Comparison of ENCODE assay signal across 12 mouse cellular contexts in genomic region chr1:52652601-52653253, GRCm38 (mm10). TPM values are rescaled to one million over a fixed set of nuclear protein-coding genes. Genes with fewer than 3 reads are reported as not detected.
DNase-seq lines count a peak whose midpoint lies in the region; ATAC-seq and TF ChIP-seq lines count a peak whose summit lies in the region.
"Had no signal": no experiment of that assay in that cellular context is flagged by ENCODE, and none has a peak within 500 bp of the region (broad histone marks: within the 10 kb centered on the region; RNA-seq: fewer than 3 reads in every experiment).

No protein-coding gene starts in this region.

- TF ChIP-seq POLR2A in kidney, adult 2 months (IDR thresholded peaks at IDR 0.05; ENCODE audit: low read depth, low read length): no peak

- 0 out of 2 replicates have a peak, but pooled peaks have one; percentile 31 for ATAC-seq in hindbrain, embryonic 15.5 days (ENCODE audit: low FRiP score, low read depth)
- ATAC-seq in hindbrain, embryonic 14.5 days (ENCODE audit: low FRiP score): no peak
- no peak for ATAC-seq in Patski
- ATAC-seq in embryonic facial prominence, embryonic 11.5 days (replicated peaks; ENCODE audit: insufficient number of reproducible peaks, low FRiP score, low TSS enrichment, low read depth): peak; percentile 86
- ATAC-seq in megakaryocyte progenitor cell, adult 5-6 weeks (replicated peaks; ENCODE audit: poor library complexity): peak; percentile 27; the same call in 1 of the 2 replicates
- ATAC-seq in kidney, embryonic 14.5 days (ENCODE audit: low FRiP score, low TSS enrichment): no peak

- H3K27ac ChIP-seq in hindbrain, embryonic 15.5 days (replicated peaks): no peak overlapping the region
- no peak overlapping the region for H3K27ac ChIP-seq in hindbrain, embryonic 14.5 days
- H3K27ac ChIP-seq in embryonic facial prominence, embryonic 11.5 days (replicated peaks; ENCODE audit: low read depth, low read length): no peak overlapping the region
- H3K27ac ChIP-seq in kidney, embryonic 14.5 days (ENCODE audit: low read depth, low read length): no peak overlapping the region
- no peak overlapping the region for H3K27ac ChIP-seq in kidney, adult 2 months (ENCODE audit: insufficient read depth, low read depth, low read length)

- in situ Hi-C loops in Patski (cut with MboI; ENCODE audit: low pct_unique_long_range_greater_than_20kb): no loop called here

- no peak overlapping the region for H3K4me3 ChIP-seq in hindbrain, embryonic 15.5 days
- no peak overlapping the region for H3K4me3 ChIP-seq in hindbrain, embryonic 14.5 days (replicated peaks; ENCODE audit: low read length)
- H3K4me3 ChIP-seq in embryonic facial prominence, embryonic 11.5 days (ENCODE audit: low read depth, low read length): no peak overlapping the region
- H3K4me3 ChIP-seq in kidney, embryonic 14.5 days (ENCODE audit: low read length): no peak overlapping the region
- no peak overlapping the region for H3K4me3 ChIP-seq in kidney, adult 2 months (ENCODE audit: insufficient read depth, low read depth, low read length)

- 84% methylated on average over 3 of the region's 3 CpGs for WGBS in hindbrain, embryonic 15.5 days
- WGBS in hindbrain, embryonic 14.5 days: 89% methylated on average over 3 of the region's 3 CpGs
- 52% methylated on average over 3 of the region's 3 CpGs for whole genome bisulfite sequencing in embryonic facial prominence, embryonic 11.5 days
- WGBS in kidney, embryonic 14.5 days: 88% methylated on average over 3 of the region's 3 CpGs
- 67% methylated on average over 3 of the region's 3 CpGs for WGBS in kidney, adult 2 months

- CTCF ChIA-PET in Patski (lab: Charles Lee): interaction anchor here (2.0 kb wide), 1 partner anchor 201 kb away, joined by 6 read pairs; no protein-coding TSS in a partner anchor

- H3K4me2 ChIP-seq in hindbrain, embryonic 15.5 days: no peak overlapping the region
- no peak overlapping the region for H3K4me2 ChIP-seq in hindbrain, embryonic 14.5 days (replicated peaks)
- no peak overlapping the region for H3K4me2 ChIP-seq in embryonic facial prominence, embryonic 11.5 days (ENCODE audit: low read depth, low read length)
- H3K4me2 ChIP-seq in kidney, embryonic 14.5 days (replicated peaks; ENCODE audit: low read depth, low read length): no peak overlapping the region

- H3K36me3 ChIP-seq in hindbrain, embryonic 15.5 days: peaks cover 11% of the 10 kb centered on the region
- peaks cover 44% of the 10 kb centered on the region for H3K36me3 ChIP-seq in hindbrain, embryonic 14.5 days (replicated peaks; ENCODE audit: control insufficient read depth, insufficient read depth)
- H3K36me3 ChIP-seq in embryonic facial prominence, embryonic 11.5 days (replicated peaks; ENCODE audit: control insufficient read depth, insufficient read depth, low read depth, low read length): no peaks in the 10 kb centered on the region; the same call in 1 of the 2 replicates
- peaks cover 18% of the 10 kb centered on the region for H3K36me3 ChIP-seq in kidney, embryonic 14.5 days (ENCODE audit: control insufficient read depth, insufficient read depth, low read length)
- no peaks in the 10 kb centered on the region; the same call in 1 of the 2 replicates for H3K36me3 ChIP-seq in kidney, adult 2 months (ENCODE audit: control insufficient read depth, insufficient read depth, low read length)

- no peaks in the 10 kb centered on the region for H3K4me1 ChIP-seq in hindbrain, embryonic 15.5 days (replicated peaks)
- H3K4me1 ChIP-seq in hindbrain, embryonic 14.5 days (replicated peaks; ENCODE audit: control insufficient read depth, insufficient read depth, low read length): no peaks in the 10 kb centered on the region
- H3K4me1 ChIP-seq in embryonic facial prominence, embryonic 11.5 days (ENCODE audit: control insufficient read depth, insufficient read depth, low read length): no peaks in the 10 kb centered on the region
- H3K4me1 ChIP-seq in kidney, embryonic 14.5 days (ENCODE audit: control insufficient read depth, insufficient read depth, low read length): no peaks in the 10 kb centered on the region
- no peaks in the 10 kb centered on the region for H3K4me1 ChIP-seq in kidney, adult 2 months (ENCODE audit: control insufficient read depth, insufficient read depth, low read length)

- POLR2A ChIA-PET in Patski (lab: Charles Lee): no interaction called here

- peak; percentile 40 for TF ChIP-seq CTCF in Patski (IDR thresholded peaks at IDR 0.05)
- TF ChIP-seq CTCF in kidney, adult 2 months (conservative IDR thresholded peaks at IDR 0.05; ENCODE audit: insufficient read depth, insufficient read length, low read depth, low read length): no peak

- H3K9me3 ChIP-seq in hindbrain, embryonic 15.5 days: no peaks in the 10 kb centered on the region
- H3K9me3 ChIP-seq in hindbrain, embryonic 14.5 days (ENCODE audit: control insufficient read depth, low read length): no peaks in the 10 kb centered on the region
- H3K9me3 ChIP-seq in embryonic facial prominence, embryonic 11.5 days (replicated peaks; ENCODE audit: control insufficient read depth, low read length): no peaks in the 10 kb centered on the region
- no peaks in the 10 kb centered on the region for H3K9me3 ChIP-seq in kidney, embryonic 14.5 days (ENCODE audit: control insufficient read depth, low read length)

- no peak overlapping the region for H3K9ac ChIP-seq in hindbrain, embryonic 15.5 days
- H3K9ac ChIP-seq in hindbrain, embryonic 14.5 days: no peak overlapping the region
- no peak overlapping the region for H3K9ac ChIP-seq in embryonic facial prominence, embryonic 11.5 days (replicated peaks; ENCODE audit: low read length)
- no peak overlapping the region for H3K9ac ChIP-seq in kidney, embryonic 14.5 days (ENCODE audit: low read depth, low read length)

- DNase-seq in hindbrain, embryonic 14.5 days (ENCODE audit: low spot score): no peak
- no peak for DNase-seq in Patski (ENCODE audit: low read depth, low spot score)
- peak; percentile 84 for DNase-seq in embryonic facial prominence, embryonic 11.5 days (ENCODE audit: low spot score)
- no peak for DNase-seq in kidney, adult 2 months
- DNase-seq: cerebellum, postnatal 10 days; kidney, postnatal 14 days; left cerebral cortex, postnatal 4 days; right cerebral cortex, postnatal 25 days; thymus, postnatal 36 days had no signal

- H3K27me3 ChIP-seq in hindbrain, embryonic 15.5 days: no peaks in the 10 kb centered on the region
- H3K27me3 ChIP-seq in hindbrain, embryonic 14.5 days (ENCODE audit: control insufficient read depth, insufficient read depth, low read length): no peaks in the 10 kb centered on the region
- no peaks in the 10 kb centered on the region for H3K27me3 ChIP-seq in Patski
- H3K27me3 ChIP-seq in embryonic facial prominence, embryonic 11.5 days (ENCODE audit: control insufficient read depth, insufficient read depth, low read length): no peaks in the 10 kb centered on the region
- H3K27me3 ChIP-seq in kidney, embryonic 14.5 days (ENCODE audit: control insufficient read depth, insufficient read depth, low read length): no peaks in the 10 kb centered on the region
- H3K27me3 ChIP-seq in kidney, adult 2 months (replicated peaks; ENCODE audit: control insufficient read depth, insufficient read depth, low read length): no peaks in the 10 kb centered on the region

RNA-seq across cellular contexts. Expression of gene Nemp2, which starts 22.2 kb away (rescaled TPM):
- 4.5 and 5.9 TPM in 2 replicates for polyA plus RNA-seq in hindbrain, embryonic 15.5 days (2015; fragmentation: Nextera tagmentation; extraction: Ambion mirVana)
- 7.1 and 7.2 TPM in 2 replicates for polyA plus RNA-seq in hindbrain, embryonic 14.5 days (2014; fragmentation: Nextera tagmentation; extraction: Ambion mirVana)
- polyA plus RNA-seq in Patski (2021): 6.6 TPM
- 11.2 and 12.1 TPM in 2 replicates for polyA plus RNA-seq in embryonic facial prominence, embryonic 11.5 days (2014; fragmentation: Nextera tagmentation; extraction: Ambion mirVana)
- 10.4 and 11.1 TPM in 2 replicates for total RNA-seq in megakaryocyte progenitor cell, adult 5-6 weeks (2015)
- total RNA-seq in megakaryocyte progenitor cell, adult 5-6 weeks (2017): 6.5 and 11.2 TPM in 2 replicates
- 7.9 and 14.5 TPM in 2 replicates for polyA plus RNA-seq in kidney, embryonic 14.5 days (2014; fragmentation: Nextera tagmentation; extraction: Ambion mirVana)
- 2.9 and 3.9 TPM in 2 replicates for polyA plus RNA-seq in kidney, adult 2 months (2012; rRNA removed)

Comparison
In these comparisons a context has a peak if more than half of its experiments do, and no peak if none do; other contexts are left out.
1. ATAC-seq: peak in hindbrain, embryonic 15.5 days (single experiment), embryonic facial prominence, embryonic 11.5 days (single experiment) and megakaryocyte progenitor cell, adult 5-6 weeks (single experiment); none in hindbrain, embryonic 14.5 days (single experiment), Patski (single experiment) and kidney, embryonic 14.5 days (single experiment).